Mouse (Mus musculus): ENCODE data around the gene Pik3cd.

Gene Pik3cd

GRCm38 (mm10) chr4:149689822-149690700 is 12.3 kb downstream of the Pik3cd start:
- peak; percentile 38 for DNase-seq (ENCODE audit: inconsistent ontology term)

GRCm38 (mm10) chr4:149688861-149689260 is 13.5 kb downstream of the Pik3cd start:
- no peak for DNase-seq (ENCODE audit: inconsistent ontology term)

- no peak for DNase-seq (ENCODE audit: inconsistent ontology term)
Measured at GRCm38 (mm10) chr4:149684841-149685623, 17.3 kb downstream of the Pik3cd start.

GRCm38 (mm10) chr4:149683875-149684274 is 18.5 kb downstream of the Pik3cd start:
- no peak for DNase-seq (ENCODE audit: inconsistent ontology term)

- no peak for DNase-seq (ENCODE audit: inconsistent ontology term)
Measured at GRCm38 (mm10) chr4:149679056-149679770, 23.2 kb downstream of the Pik3cd start.

- no peak for DNase-seq (ENCODE audit: inconsistent ontology term)
Measured at GRCm38 (mm10) chr4:149678006-149678405, 24.4 kb downstream of the Pik3cd start.

GRCm38 (mm10) chr4:149675378-149676261 is 26.8 kb downstream of the Pik3cd start:
- DNase-seq (ENCODE audit: inconsistent ontology term) = peak; percentile 91

- no peak for DNase-seq (ENCODE audit: inconsistent ontology term)
Measured at GRCm38 (mm10) chr4:149674814-149675377, 27.5 kb downstream of the Pik3cd start.

GRCm38 (mm10) chr4:149672747-149673146 is 29.6 kb downstream of the Pik3cd start:
- no peak for DNase-seq (ENCODE audit: inconsistent ontology term)

GRCm38 (mm10) chr4:149671175-149671574 is 31.2 kb downstream of the Pik3cd start:
- DNase-seq (ENCODE audit: inconsistent ontology term) = no peak

GRCm38 (mm10) chr4:149665692-149666090 is 36.7 kb downstream of the Pik3cd start:
- no peak for DNase-seq (ENCODE audit: inconsistent ontology term)

- DNase-seq (ENCODE audit: inconsistent ontology term) = no peak
Measured at GRCm38 (mm10) chr4:149665016-149665691, 37.2 kb downstream of the Pik3cd start.

- peak; percentile 49 for DNase-seq (ENCODE audit: inconsistent ontology term)
Measured at GRCm38 (mm10) chr4:149663849-149664503, 38.4 kb downstream of the Pik3cd start.

GRCm38 (mm10) chr4:149661967-149662589 is 40.3 kb downstream of the Pik3cd start:
- no peak for DNase-seq (ENCODE audit: inconsistent ontology term)

- no peak for DNase-seq (ENCODE audit: inconsistent ontology term)
Measured at GRCm38 (mm10) chr4:149660598-149660997, 41.8 kb downstream of the Pik3cd start.

GRCm38 (mm10) chr4:149659495-149660116 is 42.8 kb downstream of the Pik3cd start:
- no peak for DNase-seq (ENCODE audit: inconsistent ontology term)

- DNase-seq (ENCODE audit: inconsistent ontology term) = no peak
Measured at GRCm38 (mm10) chr4:149657858-149658416, 44.4 kb downstream of the Pik3cd start.

GRCm38 (mm10) chr4:149654232-149654631 is 48.1 kb downstream of the Pik3cd start:
- DNase-seq (ENCODE audit: inconsistent ontology term) = no peak

Data from Muller cell, postnatal 12 days (primary cell).